Mouse (Mus musculus) neural tube, embryonic 15.5 days (tissue): ENCODE measurements around the gene 1700061G19Rik. TPM values are rescaled to one million over a fixed set of nuclear protein-coding genes. Genes with fewer than 3 reads are reported as not detected.
A peak's percentile ranks its signal among the peaks of the same experiment; 100 is the strongest.

Experiments used
- ATAC-seq: fragments of 200-750 bp; cut with Nextera tagmentation; 2 replicates; pipeline ENCODE4 v1.8.0; 2017; ENCODE audit warnings: mild to moderate bottlenecking, moderate TSS enrichment, moderate library complexity; ENCODE audit not compliant: low FRiP score
- H3K27ac ChIP-seq: fragments of 300-500 bp; sonication (generic); replicated peaks from 2 replicates; pipeline ENCODE4 v1.5.1; 2015; ENCODE audit warnings: mild to moderate bottlenecking, inconsistent platforms
- H3K27me3 ChIP-seq: fragments of 300-500 bp; sonication (generic); replicated peaks from 2 replicates; pipeline ENCODE4 v1.6.1; 2015; ENCODE audit warnings: inconsistent platforms
- H3K36me3 ChIP-seq: fragments of 300-500 bp; sonication (generic); 2 replicates; pipeline ENCODE4 v1.6.1; 2015; ENCODE audit warnings: inconsistent platforms
- H3K4me1 ChIP-seq: fragments of 300-500 bp; sonication (generic); 2 replicates; pipeline ENCODE4 v1.6.1; 2015; ENCODE audit warnings: inconsistent platforms
- H3K4me2 ChIP-seq: fragments of 300-500 bp; sonication (generic); 2 replicates; pipeline ENCODE4 v1.6.1; 2015; ENCODE audit warnings: inconsistent platforms, mild to moderate bottlenecking, moderate library complexity
- H3K4me3 ChIP-seq: fragments of 300-500 bp; sonication (generic); replicated peaks from 2 replicates; pipeline ENCODE4 v1.5.1; 2015; ENCODE audit warnings: mild to moderate bottlenecking, inconsistent platforms
- H3K9ac ChIP-seq: fragments of 300-500 bp; sonication (generic); replicated peaks from 2 replicates; pipeline ENCODE4 v1.6.1; 2015; ENCODE audit warnings: mild to moderate bottlenecking, inconsistent platforms
- H3K9me3 ChIP-seq: fragments of 300-500 bp; sonication (generic); replicated peaks from 2 replicates; pipeline ENCODE4 v1.6.1; 2016; ENCODE audit warnings: inconsistent platforms
- WGBS: fragments of 180-500 bp; shearing (Covaris S2); methylation state at CpG from one replicate; pipeline ENCODE4 v1.1.7; 2015; ENCODE audit warnings: mixed read lengths; 5-methylcytosine and 5-hydroxymethylcytosine counted together
- polyA plus RNA-seq: library from polyadenylated mRNA; unstranded; fragments of >200 nt; fragmentation: Nextera tagmentation; extraction: Ambion mirVana; gene quantifications from 2 replicates; pipeline ENCODE4 v1.2.1, GENCODE M21; 2015

1700061G19Rik gene
- polyA plus RNA-seq, 1 experiment from 2014 or later = 0.41 TPM

- Histone ChIP-seq H3K36me3 (no peaks in the 10 kb centered on the region), H3K27ac (no peak overlapping the region), H3K4me1 (no peaks in the 10 kb centered on the region), H3K9me3 (no peaks in the 10 kb centered on the region), H3K27me3 (no peaks in the 10 kb centered on the region), H3K4me3 (no peak overlapping the region), H3K4me2 (no peak overlapping the region), H3K9ac (no peak overlapping the region)
- no peak for ATAC-seq
- WGBS = 82% methylated on average over 7 of the region's 7 CpGs
Measured at GRCm38 (mm10) chr17:56872512-56872911, 2.8 kb upstream of the 1700061G19Rik start.

DNA sequence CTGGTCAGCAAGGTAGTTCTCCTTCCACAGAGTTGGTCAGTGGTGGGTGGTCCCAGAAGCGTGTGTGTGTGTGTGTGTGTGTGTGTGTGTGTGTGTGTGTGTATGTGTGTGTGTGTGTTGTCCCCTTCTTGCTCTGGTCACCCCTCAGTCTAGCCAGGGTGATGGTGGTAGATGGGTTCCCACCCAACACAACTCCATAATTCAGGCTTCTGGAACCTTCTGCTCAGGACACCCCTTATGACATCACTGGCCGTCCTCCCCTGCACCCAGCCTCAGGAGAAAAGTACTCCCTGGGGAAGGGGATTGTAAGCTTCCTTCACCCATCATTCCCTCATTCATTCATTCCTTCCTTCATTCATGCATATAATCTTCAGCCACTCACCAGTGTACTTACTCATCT lies 1.0 kb upstream of the 1700061G19Rik start, which contains the start of gene Acsbg2:
TSS of gene Acsbg2 (minus strand) at position 211 of the 400 bp plus-strand sequence.
- H3K36me3 ChIP-seq = no peaks in the 10 kb centered on the region
- no peaks in the 10 kb centered on the region for H3K9me3 ChIP-seq
- no peaks in the 10 kb centered on the region for H3K4me1 ChIP-seq
- H3K4me2 ChIP-seq = no peak within 1 kb of the TSS
- ATAC-seq = no peak
- H3K27ac ChIP-seq = no peak within 1 kb of the TSS
- WGBS = 95% methylated on average over 2 of the region's 2 CpGs
- H3K9ac ChIP-seq = no peak within 1 kb of the TSS
- no peaks in the 10 kb centered on the region for H3K27me3 ChIP-seq
- no peak within 1 kb of the TSS for H3K4me3 ChIP-seq

DNA sequence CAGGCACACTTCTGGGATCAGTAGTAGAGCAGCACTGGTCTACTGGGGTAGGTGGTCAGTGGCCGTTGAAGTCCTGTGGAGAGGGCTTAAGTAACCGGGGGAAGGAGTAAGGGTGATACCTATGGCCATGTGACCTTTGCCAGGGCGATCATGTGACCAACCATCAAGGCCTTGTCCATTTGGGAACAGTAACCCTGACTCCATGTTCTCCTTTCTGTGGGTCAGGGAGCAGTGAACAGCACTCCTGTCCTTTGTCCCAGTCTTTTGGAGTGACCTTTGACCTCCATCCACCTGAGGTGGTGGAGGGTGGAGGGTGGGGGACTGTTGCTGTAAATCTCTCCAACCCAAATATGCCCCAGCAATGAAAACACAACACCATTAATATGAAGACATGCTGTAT lies 1.2 kb downstream of the 1700061G19Rik start:
- ATAC-seq = no peak
- Histone ChIP-seq H3K4me1 (no peaks in the 10 kb centered on the region), H3K4me2 (no peak overlapping the region), H3K36me3 (no peaks in the 10 kb centered on the region), H3K9ac (no peak overlapping the region), H3K27me3 (no peaks in the 10 kb centered on the region), H3K27ac (no peak overlapping the region), H3K9me3 (no peaks in the 10 kb centered on the region), H3K4me3 (no peak overlapping the region)
- WGBS = 95% methylated on average over 3 of the region's 3 CpGs

- no peak overlapping the region for H3K9ac ChIP-seq
- 74% methylated on average over 8 of the region's 8 CpGs for WGBS
Measured at GRCm38 (mm10) chr17:56876981-56877380, 1.7 kb downstream of the 1700061G19Rik start.

DNA sequence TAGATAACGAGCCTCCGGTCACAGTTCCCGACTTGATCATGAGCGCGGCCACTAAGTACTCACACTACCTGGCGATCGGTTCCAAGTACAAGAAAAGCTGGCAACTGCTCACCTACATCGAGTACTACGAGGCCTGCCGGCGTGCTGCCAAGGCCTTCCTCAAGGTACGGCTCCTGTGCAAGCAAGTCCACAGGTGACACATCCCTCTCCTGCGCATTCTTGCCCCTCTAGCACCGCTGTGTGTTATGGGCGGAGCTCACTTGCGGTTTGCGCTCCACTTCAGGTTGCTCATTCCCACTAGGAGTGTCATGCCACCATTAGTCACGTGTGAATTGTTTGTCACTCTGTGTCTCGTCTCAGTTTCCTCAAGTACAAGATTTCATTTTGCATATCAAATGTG lies 2.1 kb downstream of the 1700061G19Rik start:
- Histone ChIP-seq H3K9me3 (no peaks in the 10 kb centered on the region), H3K27ac (no peak overlapping the region), H3K4me3 (no peak overlapping the region), H3K9ac (no peak overlapping the region), H3K36me3 (no peaks in the 10 kb centered on the region), H3K4me2 (no peak overlapping the region), H3K27me3 (no peaks in the 10 kb centered on the region), H3K4me1 (no peaks in the 10 kb centered on the region)
- no peak for ATAC-seq
- 94% methylated on average over 19 of the region's 19 CpGs for WGBS

More at GRCm38 (mm10) chr17:56876981-56877380, 1.7 kb downstream of the 1700061G19Rik start:
- ATAC-seq = no peak
- Histone ChIP-seq H3K4me3 (no peak overlapping the region), H3K36me3 (no peaks in the 10 kb centered on the region), H3K4me2 (no peak overlapping the region), H3K4me1 (no peaks in the 10 kb centered on the region), H3K27ac (no peak overlapping the region), H3K27me3 (no peaks in the 10 kb centered on the region), H3K9me3 (no peaks in the 10 kb centered on the region)

- H3K4me3 ChIP-seq = no peak overlapping the region
- no peaks in the 10 kb centered on the region for H3K27me3 ChIP-seq
- H3K4me2 ChIP-seq = peak overlapping the region; percentile 30
- ATAC-seq = no peak
- H3K36me3 ChIP-seq = no peaks in the 10 kb centered on the region
- WGBS = 52% methylated on average over 17 of the region's 17 CpGs
- no peaks in the 10 kb centered on the region for H3K4me1 ChIP-seq
- H3K27ac ChIP-seq = no peak overlapping the region
- H3K9ac ChIP-seq = no peak overlapping the region
- H3K9me3 ChIP-seq = no peaks in the 10 kb centered on the region
Measured at GRCm38 (mm10) chr17:56883612-56884011, 8.3 kb downstream of the 1700061G19Rik start.

- H3K4me3 ChIP-seq = no peak overlapping the region
- ATAC-seq = no peak
- WGBS = 83% methylated on average over 5 of the region's 5 CpGs
- H3K27ac ChIP-seq = no peak overlapping the region
- H3K36me3 ChIP-seq = 0 out of 2 replicates have a peak, but pooled peaks cover 6% of the 10 kb centered on the region
- no peak overlapping the region for H3K9ac ChIP-seq
- no peaks in the 10 kb centered on the region for H3K27me3 ChIP-seq
- H3K4me2 ChIP-seq = no peak overlapping the region
- no peaks in the 10 kb centered on the region for H3K4me1 ChIP-seq
- H3K9me3 ChIP-seq = no peaks in the 10 kb centered on the region
Measured at GRCm38 (mm10) chr17:56884331-56884730, 9.1 kb downstream of the 1700061G19Rik start.

DNA sequence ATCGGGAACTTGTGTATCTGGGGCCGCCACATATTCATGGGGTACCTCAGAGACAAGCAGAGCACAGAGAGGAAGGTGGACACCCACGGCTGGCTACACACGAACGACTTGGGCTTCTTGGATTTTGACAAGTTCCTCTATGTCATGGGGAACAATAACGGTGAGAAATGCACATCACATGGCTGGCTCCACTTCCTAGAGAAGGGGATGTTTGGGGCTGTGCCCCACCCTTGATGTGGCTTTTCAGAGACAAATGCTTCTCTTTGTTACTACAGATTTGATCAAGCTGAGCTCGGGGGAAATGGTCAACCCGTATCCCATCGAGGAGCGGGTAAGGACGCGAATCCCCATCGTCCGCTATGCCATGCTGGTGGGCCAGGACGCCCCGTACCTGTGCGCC lies 9.5 kb downstream of the 1700061G19Rik start:
- Histone ChIP-seq H3K27me3 (no peaks in the 10 kb centered on the region), H3K4me1 (no peaks in the 10 kb centered on the region), H3K9me3 (no peaks in the 10 kb centered on the region), H3K36me3 (0 out of 2 replicates have a peak, but pooled peaks cover 9% of the 10 kb centered on the region), H3K4me3 (no peak overlapping the region), H3K4me2 (no peak overlapping the region), H3K27ac (no peak overlapping the region), H3K9ac (no peak overlapping the region)
- WGBS = 91% methylated on average over 17 of the region's 17 CpGs
- no peak for ATAC-seq

- Histone ChIP-seq H3K4me3 (no peak overlapping the region), H3K27ac (no peak overlapping the region), H3K9ac (no peak overlapping the region), H3K4me1 (no peaks in the 10 kb centered on the region), H3K4me2 (no peak overlapping the region), H3K36me3 (peaks cover 31% of the 10 kb centered on the region), H3K27me3 (no peaks in the 10 kb centered on the region), H3K9me3 (no peaks in the 10 kb centered on the region)
- ATAC-seq = no peak
- WGBS = 82% methylated on average over 2 of the region's 3 CpGs
Measured at GRCm38 (mm10) chr17:56888050-56888449, 12.8 kb downstream of the 1700061G19Rik start.

GRCm38 (mm10) chr17:56890018-56890417 lies 14.7 kb downstream of the 1700061G19Rik start:
- H3K4me1 ChIP-seq = no peaks in the 10 kb centered on the region
- WGBS = 93% methylated on average over 2 of the region's 2 CpGs
- H3K27me3 ChIP-seq = no peaks in the 10 kb centered on the region
- no peak overlapping the region for H3K27ac ChIP-seq
- H3K9ac ChIP-seq = no peak overlapping the region
- no peak overlapping the region for H3K4me2 ChIP-seq
- H3K9me3 ChIP-seq = no peaks in the 10 kb centered on the region
- no peak for ATAC-seq
- H3K36me3 ChIP-seq = peaks cover 51% of the 10 kb centered on the region
- no peak overlapping the region for H3K4me3 ChIP-seq

GRCm38 (mm10) chr17:56895368-56895918 lies 20.2 kb downstream of the 1700061G19Rik start:
- peaks cover 78% of the 10 kb centered on the region for H3K36me3 ChIP-seq
- H3K9ac ChIP-seq = no peak overlapping the region
- H3K4me1 ChIP-seq = peaks cover 27% of the 10 kb centered on the region
- no peak overlapping the region for H3K4me2 ChIP-seq
- no peak overlapping the region for H3K4me3 ChIP-seq
- 85% methylated on average over 9 of the region's 9 CpGs for WGBS
- no peaks in the 10 kb centered on the region for H3K27me3 ChIP-seq
- no peak for ATAC-seq
- H3K27ac ChIP-seq = no peak overlapping the region
- no peaks in the 10 kb centered on the region for H3K9me3 ChIP-seq

DNA sequence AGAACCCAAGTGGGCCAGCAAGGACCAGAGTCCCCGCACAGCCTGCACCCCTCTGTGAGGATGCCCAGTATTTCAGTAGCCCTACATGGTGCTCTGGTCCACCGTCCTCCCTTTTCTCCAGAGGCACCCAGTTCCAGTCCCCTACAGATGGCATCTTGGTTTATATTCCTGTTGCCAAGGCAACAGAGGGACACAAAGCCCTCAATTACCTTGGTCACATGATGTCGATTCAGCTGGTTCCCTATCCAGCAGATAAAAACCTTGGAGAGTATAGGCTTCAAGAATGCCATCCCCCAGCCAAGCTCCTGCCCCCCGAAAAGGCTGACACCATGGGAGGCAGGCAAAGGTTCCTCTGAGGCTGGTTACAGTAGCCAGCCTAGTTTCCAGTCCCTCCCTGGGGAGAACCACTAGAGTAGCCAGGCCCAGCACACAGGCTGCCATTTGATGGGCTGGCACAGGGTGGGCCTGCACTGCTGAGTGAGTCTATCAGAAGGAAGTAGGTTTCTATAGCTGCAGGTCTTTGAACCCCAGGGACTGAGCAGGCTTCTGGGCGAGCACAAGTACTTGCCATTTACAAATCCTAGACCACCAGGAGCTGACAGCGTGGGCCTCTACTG lies 21.3 kb downstream of the 1700061G19Rik start:
- no peak overlapping the region for H3K4me2 ChIP-seq
- 50% methylated on average over 6 of the region's 6 CpGs for WGBS
- no peak overlapping the region for H3K4me3 ChIP-seq
- peaks cover 82% of the 10 kb centered on the region for H3K36me3 ChIP-seq
- no peaks in the 10 kb centered on the region for H3K9me3 ChIP-seq
- H3K9ac ChIP-seq = no peak overlapping the region
- peaks cover 27% of the 10 kb centered on the region for H3K4me1 ChIP-seq
- H3K27ac ChIP-seq = peak overlapping the region; percentile 45
- H3K27me3 ChIP-seq = no peaks in the 10 kb centered on the region
- ATAC-seq = peak; percentile 28
